Comparison of ENCODE assay signal across 25 mouse cellular contexts in the genomic region with DNA sequence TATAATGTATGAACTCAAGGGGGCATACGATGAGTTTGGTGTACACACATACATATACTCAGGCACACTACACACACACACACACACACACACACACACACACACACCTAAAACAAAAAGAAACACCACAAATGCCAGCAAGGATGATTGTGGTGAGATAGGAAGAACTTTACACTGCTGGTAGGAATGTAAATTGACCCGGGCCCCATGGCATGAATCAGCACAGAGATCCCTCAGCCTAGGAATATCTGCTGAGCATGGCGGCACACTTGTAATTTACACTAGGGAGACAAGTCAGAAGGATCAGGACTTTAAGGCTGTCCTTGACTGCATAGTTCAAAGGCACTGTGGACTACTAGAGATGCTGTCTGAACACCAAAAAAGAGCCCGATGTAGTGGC.
"Had no signal": no experiment of that assay in that cellular context is flagged by ENCODE, and none has a peak within 500 bp of the region (broad histone marks: within the 10 kb centered on the region; RNA-seq: fewer than 3 reads in every experiment).

No protein-coding gene starts in this region.

- H3K27ac ChIP-seq: heart, adult 2 months; heart, embryonic 13.5 days; heart, embryonic 15.5 days; hindbrain, embryonic 13.5 days; hindbrain, embryonic 15.5 days; hindbrain, postnatal 0 days; kidney, embryonic 15.5 days; kidney, postnatal 0 days; layer of hippocampus, adult 2 months; limb, embryonic 13.5 days; limb, embryonic 15.5 days; liver, embryonic 12.5 days; liver, embryonic 14.5 days had no signal

- ATAC-seq: hindbrain, postnatal 0 days; liver, embryonic 12.5 days had no signal

- H3K4me2 ChIP-seq: heart, embryonic 11.5 days; heart, embryonic 13.5 days; heart, embryonic 15.5 days; hindbrain, embryonic 13.5 days; hindbrain, embryonic 15.5 days; kidney, embryonic 15.5 days; limb, embryonic 13.5 days; limb, embryonic 15.5 days; liver, embryonic 12.5 days had no signal

- DNase-seq: gastrocnemius, postnatal 10 days; gastrocnemius, postnatal 36 days; heart, adult 11 months; heart, adult 2 months; heart, postnatal 10 days; heart, postnatal 36 days; kidney, adult 11 months; kidney, adult 2 months; kidney, adult 9 months; kidney, postnatal 14 days; kidney, postnatal 4 days; left cerebral cortex, postnatal 4 days had no signal

- H3K9me3 ChIP-seq: heart, embryonic 13.5 days; heart, embryonic 15.5 days; hindbrain, embryonic 13.5 days; hindbrain, embryonic 15.5 days; kidney, embryonic 15.5 days; limb, embryonic 13.5 days; limb, embryonic 15.5 days; liver, embryonic 12.5 days had no signal

- H3K4me3 ChIP-seq: heart, adult 2 months; heart, embryonic 13.5 days; heart, embryonic 15.5 days; hindbrain, embryonic 13.5 days; hindbrain, embryonic 15.5 days; kidney, embryonic 15.5 days; layer of hippocampus, adult 2 months; limb, embryonic 13.5 days; limb, embryonic 15.5 days; liver, embryonic 12.5 days had no signal

- H3K4me1 ChIP-seq: heart, embryonic 13.5 days; heart, embryonic 15.5 days; hindbrain, embryonic 13.5 days; hindbrain, embryonic 15.5 days; kidney, embryonic 15.5 days; limb, embryonic 13.5 days; limb, embryonic 15.5 days had no signal

- H3K27me3 ChIP-seq: heart, embryonic 13.5 days; heart, embryonic 15.5 days; hindbrain, embryonic 13.5 days; hindbrain, embryonic 15.5 days; kidney, embryonic 15.5 days; limb, embryonic 13.5 days; limb, embryonic 15.5 days; liver, embryonic 12.5 days had no signal

- H3K9ac ChIP-seq: heart, embryonic 13.5 days; heart, embryonic 15.5 days; hindbrain, embryonic 13.5 days; hindbrain, embryonic 15.5 days; kidney, embryonic 15.5 days; limb, embryonic 13.5 days; limb, embryonic 15.5 days; liver, embryonic 12.5 days; liver, embryonic 14.5 days had no signal
